Mouse (Mus musculus): ENCODE measurements at regions not wholly inside any gene's neighbourhood (a gene's known extent, or its start where the extent isn't known, plus 50 kb on each side); places are given as distances from the start of the nearest gene placed in this dataset.

- TF ChIP-seq CTCF (IDR thresholded peaks at IDR 0.05; ENCODE audit: insufficient read depth, low read length) (no peak), POLR2A (IDR thresholded peaks at IDR 0.05; ENCODE audit: borderline replicate concordance, extremely low read depth, low read depth, low read length) (no peak)
Observed at GRCm38 (mm10) chr10:117578696-117579146, 50.6 kb upstream of the Cpm start.
